Mouse (Mus musculus) embryonic facial prominence, embryonic 15.5 days (tissue): Measurements from ENCODE around the gene Klk1. TPM values are rescaled to one million over a fixed set of nuclear protein-coding genes. Genes with fewer than 3 reads are reported as not detected.
A peak's percentile ranks its signal among the peaks of the same experiment; 100 is the strongest.
"Not testable (repeated sequence)": the region's sequence is repeated elsewhere in the genome, so short reads cannot be mapped to it uniquely, and the experiment has no call there.

Source experiments
- ATAC-seq: fragments of 200-750 bp; cut with Nextera tagmentation; 2 replicates; pipeline ENCODE4 v1.8.0; 2017; ENCODE audit warnings: low read depth, moderate TSS enrichment; ENCODE audit not compliant: insufficient number of reproducible peaks, low FRiP score, low TSS enrichment
- H3K27ac ChIP-seq: fragments of 300-500 bp; sonication (generic); replicated peaks from 2 replicates; pipeline ENCODE4 v1.5.1; 2015; ENCODE audit warnings: mild to moderate bottlenecking, inconsistent platforms
- H3K27me3 ChIP-seq: fragments of 300-500 bp; sonication (generic); 2 replicates; pipeline ENCODE4 v1.6.1; 2015; ENCODE audit warnings: inconsistent platforms
- H3K36me3 ChIP-seq: fragments of 300-500 bp; sonication (generic); 2 replicates; pipeline ENCODE4 v1.6.1; 2015; ENCODE audit warnings: mild to moderate bottlenecking, inconsistent platforms
- H3K4me1 ChIP-seq: fragments of 300-500 bp; sonication (generic); 2 replicates; pipeline ENCODE4 v1.6.1; 2015; ENCODE audit warnings: inconsistent platforms
- H3K4me2 ChIP-seq: fragments of 300-500 bp; sonication (generic); replicated peaks from 2 replicates; pipeline ENCODE4 v1.6.1; 2015; ENCODE audit warnings: mild to moderate bottlenecking, inconsistent platforms
- H3K4me3 ChIP-seq: fragments of 300-500 bp; sonication (generic); replicated peaks from 2 replicates; pipeline ENCODE4 v1.5.1; 2015; ENCODE audit warnings: mild to moderate bottlenecking, inconsistent platforms
- H3K9ac ChIP-seq: fragments of 300-500 bp; sonication (generic); 2 replicates; pipeline ENCODE4 v1.6.1; 2015; ENCODE audit warnings: inconsistent platforms
- H3K9me3 ChIP-seq: fragments of 300-500 bp; sonication (generic); replicated peaks from 2 replicates; pipeline ENCODE4 v1.6.1; 2016; ENCODE audit warnings: inconsistent platforms
- WGBS: fragments of 180-500 bp; shearing (Covaris S2); methylation state at CpG from one replicate; pipeline ENCODE4 v1.1.7; 2015; 5-methylcytosine and 5-hydroxymethylcytosine counted together
- polyA plus RNA-seq: library from polyadenylated mRNA; unstranded; fragments of >200 nt; fragmentation: Nextera tagmentation; extraction: Ambion mirVana; gene quantifications from 2 replicates; pipeline ENCODE4 v1.2.1, GENCODE M21; 2015

Klk1 gene
- polyA plus RNA-seq, 1 experiment from 2014 or later = not detected

- no peak overlapping the region for H3K27ac ChIP-seq
- H3K4me3 ChIP-seq = no peak overlapping the region
- no peaks in the 10 kb centered on the region for H3K36me3 ChIP-seq
- no peak overlapping the region for H3K4me2 ChIP-seq
- 47% methylated on average over 2 of the region's 2 CpGs for WGBS
- no peaks in the 10 kb centered on the region for H3K4me1 ChIP-seq
- ATAC-seq = no peak
- no peaks in the 10 kb centered on the region for H3K9me3 ChIP-seq
- H3K9ac ChIP-seq = no peak overlapping the region
- H3K27me3 ChIP-seq = no peaks in the 10 kb centered on the region
These were observed 14.8 kb downstream of the Klk1 start for GRCm38 (mm10) chr7:44239913-44240312.

DNA sequence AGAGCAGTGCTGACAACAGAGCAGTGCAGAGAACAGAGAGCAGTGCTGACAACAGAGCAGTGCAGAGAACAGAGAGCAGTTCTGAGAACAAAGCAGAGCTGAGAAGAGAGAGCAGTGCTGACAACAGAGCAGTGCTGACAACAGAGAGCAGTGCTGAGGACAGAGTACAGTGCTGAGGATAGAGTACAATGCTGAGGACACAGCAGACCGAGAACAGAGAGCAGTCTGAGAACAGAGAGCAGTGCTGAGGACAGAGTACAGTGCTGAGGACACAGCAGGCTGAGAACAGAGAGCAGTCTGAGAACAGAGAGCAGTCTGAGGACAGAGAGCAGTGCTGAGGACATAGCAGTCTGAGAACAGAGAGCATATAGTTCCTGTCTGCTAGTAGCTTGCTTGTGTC lies 15.6 kb downstream of the Klk1 start:
- H3K36me3 ChIP-seq = no peaks in the 10 kb centered on the region
- no peak overlapping the region for H3K4me2 ChIP-seq
- no peak overlapping the region for H3K9ac ChIP-seq
- 38% methylated on average over 1 of the region's 1 CpGs for WGBS
- no peaks in the 10 kb centered on the region for H3K9me3 ChIP-seq
- no peak for ATAC-seq
- no peak overlapping the region for H3K27ac ChIP-seq
- H3K27me3 ChIP-seq = no peaks in the 10 kb centered on the region
- peaks cover 7% of the 10 kb centered on the region for H3K4me1 ChIP-seq
- H3K4me3 ChIP-seq = no peak overlapping the region

DNA sequence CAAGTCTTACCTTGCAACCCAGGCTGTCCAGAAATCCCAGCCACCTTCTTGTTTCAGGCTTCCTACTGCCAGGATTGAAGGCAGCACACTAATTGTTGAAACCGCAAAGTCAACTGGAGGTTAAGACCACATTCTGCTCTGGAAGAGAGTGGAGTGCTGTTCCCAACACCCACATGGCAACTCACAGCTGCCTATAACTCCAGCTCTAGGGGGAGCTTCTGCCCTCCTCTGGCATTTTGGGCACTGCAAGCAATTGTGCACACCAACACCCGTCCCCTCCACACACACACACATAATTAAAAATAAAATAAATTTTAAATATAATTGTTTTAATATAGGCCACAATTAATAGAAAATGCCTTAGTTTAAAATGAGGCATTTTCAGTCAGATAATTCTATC lies 16.0 kb downstream of the Klk1 start:
- 60% methylated on average over 2 of the region's 2 CpGs for WGBS
- Histone ChIP-seq H3K9me3 (no peaks in the 10 kb centered on the region), H3K27ac (no peak overlapping the region), H3K27me3 (no peaks in the 10 kb centered on the region), H3K36me3 (no peaks in the 10 kb centered on the region), H3K9ac (no peak overlapping the region), H3K4me2 (no peak overlapping the region), H3K4me1 (peaks cover 8% of the 10 kb centered on the region), H3K4me3 (no peak overlapping the region)
- no peak for ATAC-seq

DNA sequence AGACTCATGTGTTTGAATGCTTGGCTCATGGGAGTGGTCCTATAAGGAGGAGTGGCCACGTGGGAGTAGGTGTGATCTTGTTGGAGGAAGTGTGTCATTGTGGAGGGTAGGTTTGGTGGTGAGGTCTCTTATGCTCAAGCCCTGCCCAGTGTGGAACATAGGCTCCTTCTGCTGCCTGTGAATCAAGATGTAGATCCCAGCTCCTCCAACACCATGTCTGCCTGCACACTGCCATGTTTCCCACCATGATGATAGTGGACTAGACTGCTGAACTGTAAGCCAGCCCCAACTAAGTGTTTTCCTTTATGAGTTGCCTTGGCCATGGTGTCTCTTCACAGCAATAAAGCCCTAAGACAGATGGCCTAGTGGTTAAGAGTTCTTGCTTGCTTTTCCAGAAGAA lies 18.9 kb downstream of the Klk1 start:
- ATAC-seq = no peak
- WGBS = 42% methylated on average over 1 of the region's 1 CpGs

GRCm38 (mm10) chr7:44246055-44246983 lies 21.2 kb downstream of the Klk1 start, which contains the start of the genes 1700028J19Rik and 2410002F23Rik:
Gene 1700028J19Rik (minus strand): TSS chr7:44246695.
Gene 2410002F23Rik (plus strand): TSS chr7:44246722.
- peak within 1 kb of the TSS; percentile 62 for H3K4me2 ChIP-seq
- no peaks in the 10 kb centered on the region for H3K27me3 ChIP-seq
- under 1% methylated on average over 62 of the region's 62 CpGs for WGBS
- peaks cover 28% of the 10 kb centered on the region for H3K36me3 ChIP-seq
- H3K27ac ChIP-seq = peak within 1 kb of the TSS; percentile 96
- H3K9me3 ChIP-seq = no peaks in the 10 kb centered on the region
- peak; percentile 90 for ATAC-seq
- H3K4me3 ChIP-seq = peak within 1 kb of the TSS; percentile 97
- H3K9ac ChIP-seq = peak within 1 kb of the TSS; percentile 95
- H3K4me1 ChIP-seq = peaks cover 34% of the 10 kb centered on the region

More for the DNA sequence above, 18.9 kb downstream of the Klk1 start:
- Histone ChIP-seq H3K36me3 (peaks cover 8% of the 10 kb centered on the region; the same call in 1 of the 2 replicates), H3K9ac (no peak overlapping the region), H3K27me3 (no peaks in the 10 kb centered on the region), H3K27ac (no peak overlapping the region), H3K4me1 (peaks cover 20% of the 10 kb centered on the region), H3K4me2 (no peak overlapping the region), H3K9me3 (no peaks in the 10 kb centered on the region), H3K4me3 (no peak overlapping the region)

GRCm38 (mm10) chr7:44246984-44247470 lies 21.9 kb downstream of the Klk1 start:
- no peaks in the 10 kb centered on the region for H3K27me3 ChIP-seq
- H3K9ac ChIP-seq = peak overlapping the region; percentile 91
- no peak for ATAC-seq
- H3K4me1 ChIP-seq = peaks cover 34% of the 10 kb centered on the region
- H3K36me3 ChIP-seq = peaks cover 28% of the 10 kb centered on the region
- peak overlapping the region; percentile 62 for H3K4me2 ChIP-seq
- H3K4me3 ChIP-seq = peak overlapping the region; percentile 97
- WGBS = 0% methylated on average over 23 of the region's 23 CpGs
- H3K27ac ChIP-seq = peak overlapping the region; percentile 96
- no peaks in the 10 kb centered on the region for H3K9me3 ChIP-seq

DNA sequence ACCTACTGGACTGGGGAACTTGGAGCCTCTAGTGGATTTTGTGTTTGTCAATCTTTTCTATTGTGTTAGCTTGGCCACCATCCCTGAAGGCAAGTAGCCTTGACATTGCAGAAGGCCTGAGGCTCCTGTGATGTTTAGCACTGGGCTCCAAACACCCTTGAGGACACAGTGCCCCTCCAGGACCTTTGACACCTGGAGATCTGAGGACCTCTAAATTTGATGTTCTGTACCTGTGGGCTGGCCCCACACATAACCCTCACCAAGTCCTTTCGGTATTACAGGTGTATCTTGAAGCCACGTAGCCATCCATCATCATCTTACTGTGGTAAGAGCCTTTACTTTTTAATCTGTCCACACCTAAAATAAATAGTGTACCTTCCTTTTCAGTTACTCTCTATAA lies 22.8 kb downstream of the Klk1 start:
- peak overlapping the region; percentile 91; the same call in 1 of the 2 replicates for H3K9ac ChIP-seq
- 86% methylated on average over 2 of the region's 2 CpGs for WGBS
- no peak for ATAC-seq
- H3K4me1 ChIP-seq = peaks cover 34% of the 10 kb centered on the region
- peaks cover 38% of the 10 kb centered on the region for H3K36me3 ChIP-seq
- peak overlapping the region; percentile 97 for H3K4me3 ChIP-seq
- no peaks in the 10 kb centered on the region for H3K27me3 ChIP-seq
- H3K4me2 ChIP-seq = peak overlapping the region; percentile 62
- no peak overlapping the region for H3K27ac ChIP-seq
- H3K9me3 ChIP-seq = no peaks in the 10 kb centered on the region

DNA sequence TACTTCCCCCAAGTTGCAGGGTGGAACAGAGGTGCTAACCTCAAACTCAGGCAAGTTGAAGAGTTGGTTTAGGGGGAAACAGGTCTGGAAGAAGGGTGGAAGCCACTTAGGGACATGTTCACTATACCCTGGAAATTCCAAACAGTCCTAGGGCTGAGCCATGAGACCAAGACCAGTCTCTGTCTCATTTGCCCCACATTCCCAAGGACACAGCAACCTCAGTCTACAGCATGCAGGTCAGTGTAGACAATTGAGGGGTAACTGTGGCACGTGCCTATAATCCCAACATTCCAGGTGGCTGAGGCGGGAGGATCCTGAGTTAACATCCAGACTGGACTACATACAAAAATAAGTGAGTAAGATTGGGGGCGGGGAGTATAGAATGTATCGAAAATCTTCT lies 24.1 kb downstream of the Klk1 start:
- no peaks in the 10 kb centered on the region for H3K27me3 ChIP-seq
- H3K4me1 ChIP-seq = peaks cover 34% of the 10 kb centered on the region
- no peak overlapping the region for H3K27ac ChIP-seq
- H3K4me2 ChIP-seq = no peak overlapping the region
- peaks cover 48% of the 10 kb centered on the region for H3K36me3 ChIP-seq
- H3K9ac ChIP-seq = no peak overlapping the region
- H3K9me3 ChIP-seq = no peaks in the 10 kb centered on the region
- WGBS = 89% methylated on average over 4 of the region's 4 CpGs
- H3K4me3 ChIP-seq = no peak overlapping the region
- no peak for ATAC-seq

DNA sequence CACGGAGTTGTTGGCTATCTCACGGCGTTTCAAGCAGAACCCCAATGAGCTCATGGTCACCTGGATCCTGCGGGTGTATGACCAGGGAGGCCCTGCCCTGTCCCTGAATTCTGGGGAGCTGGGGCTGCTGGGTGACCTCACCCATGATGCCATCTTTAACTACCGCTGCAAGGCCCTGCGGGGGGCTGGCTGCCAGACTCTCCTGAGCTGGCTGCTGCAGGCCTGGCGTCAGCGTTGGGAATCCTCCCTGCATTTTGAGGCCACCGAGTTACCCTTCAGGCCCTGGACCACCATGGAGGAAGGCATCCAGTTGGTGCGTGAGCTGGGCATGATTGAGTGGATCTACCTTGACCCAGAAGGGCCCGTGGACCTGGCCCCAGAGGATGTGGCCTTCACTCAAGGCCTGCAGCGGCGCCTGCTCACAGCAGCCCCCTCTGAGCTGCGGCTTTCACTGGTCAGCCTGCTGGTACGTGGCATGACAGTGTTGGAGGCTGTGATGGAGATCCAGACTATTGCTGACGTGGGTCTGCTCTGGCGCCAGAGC lies 25.6 kb downstream of the Klk1 start:
- H3K4me2 ChIP-seq, H3K9me3 ChIP-seq, ATAC-seq, H3K4me3 ChIP-seq, H3K27me3 ChIP-seq, H3K27ac ChIP-seq, H3K9ac ChIP-seq: not testable (repeated sequence)
- Histone ChIP-seq H3K4me1 (peaks cover 26% of the 10 kb centered on the region), H3K36me3 (peaks cover 48% of the 10 kb centered on the region)
- WGBS = 82% methylated on average over 17 of the region's 17 CpGs

- Histone ChIP-seq H3K4me3 (no peak overlapping the region), H3K27me3 (no peaks in the 10 kb centered on the region), H3K9ac (no peak overlapping the region; the same call in 1 of the 2 replicates), H3K4me1 (peaks cover 18% of the 10 kb centered on the region; the same call in 1 of the 2 replicates), H3K9me3 (no peaks in the 10 kb centered on the region), H3K36me3 (peaks cover 48% of the 10 kb centered on the region), H3K4me2 (no peak overlapping the region), H3K27ac (peak overlapping the region; percentile 34; the same call in 1 of the 2 replicates)
- ATAC-seq = no peak; the same call in 1 of the 2 replicates
- WGBS = 62% methylated on average over 15 of the region's 15 CpGs
These were observed 28.0 kb downstream of the Klk1 start for GRCm38 (mm10) chr7:44253023-44253616.

DNA sequence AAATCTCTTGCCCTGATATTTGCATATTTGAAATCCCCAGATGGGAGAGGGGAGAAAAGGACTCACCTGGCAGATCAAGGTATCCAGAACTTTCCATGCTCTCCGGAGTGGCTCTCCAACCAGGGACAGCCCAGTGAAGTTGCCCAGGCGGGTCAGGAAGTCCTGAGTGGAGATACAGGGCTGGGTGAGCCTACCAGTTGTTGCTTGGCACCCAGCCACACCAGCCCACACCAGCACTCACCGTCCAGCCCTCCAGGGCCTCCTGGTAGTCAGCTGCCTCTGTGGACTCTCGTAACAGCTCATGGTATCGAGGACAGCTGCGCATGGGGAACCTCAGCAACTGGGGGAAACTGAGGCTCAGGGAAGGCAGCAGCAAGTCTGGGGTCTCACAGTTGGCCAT lies 29.8 kb downstream of the Klk1 start:
- 69% methylated on average over 6 of the region's 6 CpGs for WGBS

More for the DNA sequence above, 29.8 kb downstream of the Klk1 start:
- no peak for ATAC-seq
- H3K4me1 ChIP-seq = peaks cover 6% of the 10 kb centered on the region; the same call in 1 of the 2 replicates
- H3K27ac ChIP-seq = no peak overlapping the region
- no peak overlapping the region for H3K4me2 ChIP-seq
- H3K36me3 ChIP-seq = peaks cover 32% of the 10 kb centered on the region
- H3K9ac ChIP-seq = no peak overlapping the region
- H3K4me3 ChIP-seq = no peak overlapping the region
- no peaks in the 10 kb centered on the region for H3K9me3 ChIP-seq
- no peaks in the 10 kb centered on the region for H3K27me3 ChIP-seq
